19 mouse cellular contexts compared by ENCODE assay signal in the genomic region with DNA sequence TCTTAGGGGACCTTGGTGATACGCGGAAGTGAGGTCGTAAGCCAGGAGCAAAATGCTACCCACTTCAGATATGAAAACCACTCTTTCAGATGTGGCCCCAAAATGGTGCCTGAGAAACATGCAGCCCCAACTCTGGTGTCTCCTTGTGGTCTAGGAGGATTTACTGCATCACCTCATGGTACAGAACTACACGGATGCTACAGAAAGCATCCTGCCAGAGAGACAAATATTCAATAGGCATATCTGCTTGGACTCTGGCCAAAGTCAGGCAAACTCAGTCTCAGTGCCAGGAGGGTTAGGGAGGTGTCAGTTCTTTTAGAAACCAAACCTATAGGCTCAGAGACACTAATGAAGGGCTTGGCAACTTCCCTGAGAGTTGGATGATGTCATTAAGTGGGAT. TPM values are rescaled to one million over a fixed set of nuclear protein-coding genes. Genes with fewer than 3 reads are reported as not detected.
A peak's percentile ranks its signal among the peaks of the same experiment; 100 is the strongest.
DNase-seq lines count a peak whose midpoint lies in the region.
"Had no signal": no experiment of that assay in that cellular context is flagged by ENCODE, and none has a peak within 500 bp of the region (broad histone marks: within the 10 kb centered on the region; RNA-seq: fewer than 3 reads in every experiment).

No protein-coding gene starts in this region.

- intact Hi-C loops in heart, postnatal 10 days (cut with DNase I), result no loop called here

- DNase-seq in heart, adult 11 months, result peak; percentile 60
- DNase-seq in heart, postnatal 10 days, result no peak
- peak; percentile 51 for DNase-seq in heart, embryonic 10.5 days (ENCODE audit: low spot score)
- no peak for DNase-seq in heart, adult 8-10 months (ENCODE audit: low spot score)
- peak; percentile 2 for DNase-seq in T-cell, adult 2 months (ENCODE audit: low spot score)
- no peak for DNase-seq in cerebellum, adult 11-12 months
- DNase-seq: adrenal gland, adult 2 months; adrenal gland, adult 8-10 months; adrenal gland, postnatal 10 days; adrenal gland, postnatal 14 days; adrenal gland, postnatal 25 days; adrenal gland, postnatal 36 days; B cell, adult 2 months; cerebellum, adult 11 months; cerebellum, adult 18-20 months; cerebellum, adult 2 months; cerebellum, adult 8-10 months had no signal

- 91% methylated on average over 4 of the region's 4 CpGs for WGBS in heart, embryonic 10.5 days

- no peak overlapping the region for H3K4me3 ChIP-seq in heart, embryonic 10.5 days

- no peak overlapping the region for H3K27ac ChIP-seq in heart, embryonic 10.5 days

- H3K4me1 ChIP-seq in heart, embryonic 10.5 days, result peaks cover 9% of the 10 kb centered on the region

- H3K9me3 ChIP-seq in heart, embryonic 10.5 days, result no peaks in the 10 kb centered on the region
- H3K9me3 ChIP-seq: G1E had no signal

- no peaks in the 10 kb centered on the region for H3K36me3 ChIP-seq in heart, embryonic 10.5 days
- H3K36me3 ChIP-seq: G1E had no signal

- no peaks in the 10 kb centered on the region for H3K27me3 ChIP-seq in heart, embryonic 10.5 days (ENCODE audit: insufficient read depth, poor library complexity, severe bottlenecking)
- H3K27me3 ChIP-seq: CH12.LX had no signal

RNA-seq across cellular contexts. Expression of a gene that starts 26.4 kb away (rescaled TPM):
- total RNA-seq in heart, postnatal 10 days (2021), result 10 to 100 TPM; 40.3 to 43.1 TPM
- polyA plus RNA-seq in heart, embryonic 10.5 days (2016; fragmentation: Nextera tagmentation; extraction: Ambion mirVana), result 44.5 and 53.4 TPM in 2 replicates
- total RNA-seq in heart, adult 8-10 months (2022), result 10 to 100 TPM; 25.3 to 32.2 (median 29.7) TPM
- polyA plus RNA-seq: G1E had no signal

Comparison
In these comparisons a context has a peak if more than half of its experiments do, and no peak if none do; other contexts are left out.
1. DNase-seq: peak in heart, adult 11 months (single experiment), heart, embryonic 10.5 days (single experiment) and T-cell, adult 2 months (single experiment); none in heart, postnatal 10 days (0 of 2), heart, adult 8-10 months (single experiment) and cerebellum, adult 11-12 months (single experiment).